Mouse (Mus musculus) megakaryocyte, embryonic 14.5 days (primary cell): Measurements from ENCODE around the gene Shoc2.

ENCODE experiments used
- FLI1 ChIP-seq: IDR thresholded peaks from 2 replicates; pipeline ENCODE4 v1.6.1; 2012; ENCODE audit warnings: low read length, inconsistent platforms, mixed read lengths
- GATA1 ChIP-seq: IDR thresholded peaks from 3 replicates; pipeline ENCODE4 v1.6.1; 2012; ENCODE audit warnings: mixed read lengths, low read length, inconsistent platforms, borderline replicate concordance

DNA sequence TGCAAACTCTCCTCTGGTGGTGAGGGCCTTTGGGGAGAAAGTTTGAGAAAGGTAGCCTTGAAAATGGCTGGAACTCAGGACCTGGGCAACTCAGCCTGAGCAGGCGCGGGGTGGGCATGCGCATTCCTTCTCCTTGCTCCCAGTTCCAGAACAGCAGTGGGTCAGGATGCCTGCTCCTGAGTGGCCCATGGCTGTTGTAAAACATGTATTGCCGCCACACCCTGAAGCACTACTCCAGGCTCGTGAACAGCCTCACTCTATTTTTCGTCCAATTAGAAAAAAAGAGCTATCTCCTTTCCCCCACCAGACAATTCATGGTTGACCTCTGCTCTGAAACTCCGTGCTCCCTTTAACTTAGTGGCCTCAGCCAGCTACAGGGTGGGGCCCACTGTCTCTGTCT lies 124.3 kb downstream of the Shoc2 start:
- TF ChIP-seq GATA1, result no peak
- TF ChIP-seq FLI1, result no peak
